Mouse (Mus musculus): ENCODE results near the gene Med15. TPM values are rescaled to one million over a fixed set of nuclear protein-coding genes. Genes with fewer than 3 reads are reported as not detected.
"Not testable (repeated sequence)": the region's sequence is repeated elsewhere in the genome, so short reads cannot be mapped to it uniquely, and the experiment has no call there.

Gene Med15
- polyA plus RNA-seq, 1 experiment: 96.9 TPM

DNA sequence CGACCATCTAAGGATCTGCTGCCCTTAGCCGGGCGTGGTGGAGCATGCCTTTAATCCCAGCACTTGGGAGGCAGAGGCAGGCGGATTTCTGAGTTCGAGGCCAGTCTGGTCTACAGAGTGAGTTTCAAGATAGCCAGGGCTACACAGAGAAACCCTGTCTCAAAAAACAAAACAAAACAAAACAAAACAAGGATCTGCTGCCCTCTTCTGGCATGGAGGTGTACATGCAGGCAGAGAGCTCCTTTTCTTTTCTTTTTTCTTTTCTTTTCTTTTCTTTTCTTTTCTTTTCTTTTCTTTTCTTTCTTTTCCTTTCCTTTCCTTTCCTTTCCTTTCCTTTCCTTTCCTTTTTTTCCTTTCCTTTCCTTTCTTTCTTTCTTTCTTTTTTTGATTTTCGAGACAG is 118.0 kb downstream of the Med15 start:
- 88% methylated on average over 6 of the region's 6 CpGs for WGBS
- TF ChIP-seq CTCF (IDR thresholded peaks at IDR 0.05; ENCODE audit: insufficient read depth, low read length): peak; percentile 21; the same call in 1 of the 2 replicates
- H3K4me3 ChIP-seq (replicated peaks; ENCODE audit: extremely low read depth, low read depth, low read length); H3K4me1 ChIP-seq (ENCODE audit: control insufficient read depth, insufficient read depth, low read length); DNase-seq: not testable (repeated sequence)

DNA sequence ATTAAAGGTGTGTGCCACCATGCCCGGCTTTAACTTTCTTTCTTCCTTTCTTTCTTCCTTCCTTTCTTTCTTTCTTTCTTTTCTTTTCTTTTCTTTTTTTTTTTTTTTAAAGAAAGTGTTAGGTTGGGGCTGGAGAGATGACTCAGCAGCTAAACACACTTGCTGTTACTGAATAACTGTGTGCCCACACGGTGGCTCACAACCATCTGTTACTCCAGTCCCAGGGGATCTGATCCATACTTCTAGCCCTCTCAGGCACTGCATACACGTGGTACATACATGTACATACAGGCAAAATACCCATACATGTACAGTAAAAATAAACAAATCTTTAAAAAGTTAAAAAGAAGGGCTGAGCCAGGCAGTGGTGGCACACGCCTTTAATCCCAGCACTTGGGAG is 121.3 kb downstream of the Med15 start:
- 54% methylated on average over 4 of the region's 4 CpGs for WGBS
- no peak overlapping the region for H3K4me3 ChIP-seq (replicated peaks; ENCODE audit: extremely low read depth, low read depth, low read length)
- DNase-seq: no peak
- TF ChIP-seq POLR2A (IDR thresholded peaks at IDR 0.05; ENCODE audit: borderline replicate concordance, extremely low read depth, low read depth, low read length) (no peak), CTCF (IDR thresholded peaks at IDR 0.05; ENCODE audit: insufficient read depth, low read length) (no peak)
- no peaks in the 10 kb centered on the region for H3K4me1 ChIP-seq (ENCODE audit: control insufficient read depth, insufficient read depth, low read length)

DNA sequence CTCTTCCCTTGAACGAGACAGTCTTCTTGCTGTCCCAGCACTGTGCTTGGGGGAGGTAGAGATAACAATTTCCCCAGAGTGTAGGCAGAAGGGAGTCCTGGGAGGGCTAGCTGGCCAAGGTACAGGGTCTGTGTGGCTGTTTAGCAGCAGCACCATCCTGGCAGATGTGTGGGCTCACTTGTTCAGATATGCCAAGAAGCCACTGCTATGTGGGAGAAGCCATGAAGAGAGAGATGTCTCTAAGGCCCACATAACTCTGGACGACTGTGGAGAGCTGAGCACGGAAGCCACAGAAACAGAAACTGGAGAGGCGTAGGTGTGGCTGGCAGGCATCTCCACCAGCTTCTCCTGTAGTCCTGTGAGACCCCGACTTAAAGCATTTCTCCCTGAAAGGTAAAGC is 127.0 kb downstream of the Med15 start:
- H3K4me3 ChIP-seq (replicated peaks; ENCODE audit: extremely low read depth, low read depth, low read length): no peak overlapping the region
- WGBS: 75% methylated on average over 5 of the region's 5 CpGs
- TF ChIP-seq POLR2A (IDR thresholded peaks at IDR 0.05; ENCODE audit: borderline replicate concordance, extremely low read depth, low read depth, low read length) (no peak), CTCF (IDR thresholded peaks at IDR 0.05; ENCODE audit: insufficient read depth, low read length) (no peak)
- H3K4me1 ChIP-seq (ENCODE audit: control insufficient read depth, insufficient read depth, low read length): no peaks in the 10 kb centered on the region
- DNase-seq: no peak

DNA sequence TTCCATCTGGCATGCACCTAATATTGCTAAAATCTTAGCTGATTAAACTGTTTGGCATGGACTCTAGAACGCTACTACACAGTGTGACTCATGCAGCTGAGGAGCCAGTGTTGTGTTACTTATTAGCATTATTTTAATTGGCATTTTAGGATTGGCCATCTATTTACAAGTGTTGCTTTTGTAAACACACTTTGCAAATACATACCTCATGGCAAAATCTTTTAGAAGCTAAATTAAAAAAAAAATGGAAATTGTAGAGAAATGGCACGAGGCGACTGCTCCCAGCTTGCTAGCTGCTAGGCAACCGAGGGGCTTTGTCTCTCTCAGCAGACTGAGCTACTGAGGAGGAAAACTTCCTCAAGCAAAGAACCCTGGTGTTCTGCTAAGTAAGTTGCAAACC is 127.8 kb downstream of the Med15 start:
- WGBS: 54% methylated on average over 4 of the region's 4 CpGs
- TF ChIP-seq POLR2A (IDR thresholded peaks at IDR 0.05; ENCODE audit: borderline replicate concordance, extremely low read depth, low read depth, low read length) (no peak), CTCF (IDR thresholded peaks at IDR 0.05; ENCODE audit: insufficient read depth, low read length) (no peak)
- DNase-seq: no peak
- H3K4me3 ChIP-seq (replicated peaks; ENCODE audit: extremely low read depth, low read depth, low read length): no peak overlapping the region
- no peaks in the 10 kb centered on the region for H3K4me1 ChIP-seq (ENCODE audit: control insufficient read depth, insufficient read depth, low read length)

Other genes starting within 250 kb of the Med15 start
- gene Aifm3, start 243.3 kb downstream of the Med15 start, polyA plus RNA-seq (2012; rRNA removed): 2.5 and 2.6 TPM in 2 replicates
- 243 and 247 TPM in 2 replicates for gene Lztr1, start 224.2 kb downstream of the Med15 start, polyA plus RNA-seq (2012; rRNA removed)
- 87.3 and 90.4 TPM in 2 replicates for gene Thap7, start 201.8 kb downstream of the Med15 start, polyA plus RNA-seq (2012; rRNA removed)
- gene Lrrc74b, start 171.6 kb downstream of the Med15 start, polyA plus RNA-seq (2012; rRNA removed): 7.3 and 9.5 TPM in 2 replicates
- gene P2rx6, start 171.0 kb downstream of the Med15 start, polyA plus RNA-seq (2012; rRNA removed): 10.7 and 12.7 TPM in 2 replicates
- 35.7 and 38.4 TPM in 2 replicates for gene Slc7a4, start 149.7 kb downstream of the Med15 start, polyA plus RNA-seq (2012; rRNA removed)
- 50.4 and 62.5 TPM in 2 replicates for gene Smpd4, start 113.5 kb downstream of the Med15 start, polyA plus RNA-seq (2012; rRNA removed)
- gene Ccdc74a, start 86.4 kb downstream of the Med15 start, polyA plus RNA-seq (2012; rRNA removed): 4.9 and 7.0 TPM in 2 replicates
- gene Klhl22, start 26.7 kb upstream of the Med15 start, polyA plus RNA-seq (2012; rRNA removed): 39.4 and 42.0 TPM in 2 replicates
- gene Scarf2, start 64.4 kb upstream of the Med15 start, polyA plus RNA-seq (2012; rRNA removed): 215 and 266 TPM in 2 replicates
- gene B830017H08Rik, start 100.2 kb upstream of the Med15 start, polyA plus RNA-seq (2012; rRNA removed): 0.08 and 0.10 TPM in 2 replicates
- gene Car15, start 105.5 kb upstream of the Med15 start, polyA plus RNA-seq (2012; rRNA removed): 7.5 and 9.4 TPM in 2 replicates
- gene Gm20518, start 158.8 kb upstream of the Med15 start, polyA plus RNA-seq (2012; rRNA removed): 1.5 and 1.7 TPM in 2 replicates
- 0.07 and 0.09 TPM in 2 replicates for gene Tssk1, start 161.3 kb upstream of the Med15 start, polyA plus RNA-seq (2012; rRNA removed)
- gene Dgcr2, start 165.7 kb upstream of the Med15 start, polyA plus RNA-seq (2012; rRNA removed): 138 and 144 TPM in 2 replicates
- gene Tssk2, start 165.7 kb upstream of the Med15 start, polyA plus RNA-seq (2012; rRNA removed): not detected in 2 replicates
- gene Ess2, start 178.5 kb upstream of the Med15 start, polyA plus RNA-seq (2012; rRNA removed): 17.5 and 22.8 TPM in 2 replicates
- not detected in 2 replicates for gene Gsc2, start 182.2 kb upstream of the Med15 start, polyA plus RNA-seq (2012; rRNA removed)
- 166 and 199 TPM in 2 replicates for gene Slc25a1, start 195.3 kb upstream of the Med15 start, polyA plus RNA-seq (2012; rRNA removed)
- not detected in 2 replicates for gene Vpreb2, start 247.5 kb upstream of the Med15 start, polyA plus RNA-seq (2012; rRNA removed)